Mouse (Mus musculus): ENCODE measurements around the gene Ccdc194.

DNA sequence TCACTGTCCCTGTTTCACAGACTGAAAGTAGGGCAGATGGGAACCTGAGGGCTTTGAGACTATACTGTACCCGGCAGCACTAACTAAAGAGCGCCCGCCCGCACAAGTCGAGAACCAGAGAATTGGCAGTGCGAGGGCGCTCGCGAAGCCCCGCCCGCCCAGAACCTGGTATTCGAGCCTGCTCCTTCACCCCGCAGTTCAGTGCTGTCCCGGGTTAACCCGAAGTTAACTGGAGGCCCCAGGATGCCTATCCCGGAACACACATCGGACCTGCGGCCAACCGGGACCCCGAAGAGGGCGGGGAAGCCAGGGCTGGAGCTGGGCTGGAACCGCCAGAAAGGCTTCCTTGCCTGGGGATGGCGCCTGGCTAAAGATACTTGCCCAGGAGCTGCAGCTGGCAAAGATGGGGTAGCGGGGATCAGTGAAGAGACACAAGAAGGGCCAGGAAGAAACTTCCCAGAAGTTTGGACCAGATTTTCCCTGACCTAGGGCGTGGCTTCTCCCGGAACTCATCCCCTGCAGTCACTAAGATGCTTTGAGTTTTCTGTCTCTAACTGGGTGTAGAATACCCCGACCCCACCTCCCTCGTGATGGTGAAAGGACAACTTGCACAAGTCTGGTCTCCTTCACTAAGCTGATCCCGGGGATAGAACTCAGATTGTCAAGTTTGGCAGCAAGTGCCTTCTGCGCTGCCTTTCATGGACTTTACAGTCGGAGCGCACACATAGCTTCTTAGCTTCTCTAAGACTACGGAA, 37.6 kb downstream of the Ccdc194 start, which contains the start of gene Gtpbp3:
- TF ChIP-seq GATA1 (IDR thresholded peaks at IDR 0.05; ENCODE audit: borderline replicate concordance, low read length) (no peak), FLI1 (IDR thresholded peaks at IDR 0.05; ENCODE audit: low read length) (no peak)

Measured in megakaryocyte, embryonic 14.5 days (primary cell).